Mouse (Mus musculus) monocyte, adult 5-6 weeks (primary cell): Measurements from ENCODE around the gene Gm2022. TPM values are rescaled to one million over a fixed set of nuclear protein-coding genes. Genes with fewer than 3 reads are reported as not detected.
"Not testable (repeated sequence)": the region's sequence is repeated elsewhere in the genome, so short reads cannot be mapped to it uniquely, and the experiment has no call there.

Source experiments
- ATAC-seq: fragments of 153-309, 156-312 bp; replicated peaks from 2 replicates; pipeline ENCODE4 v1.8.0; 2017; ENCODE audit warnings: mild to moderate bottlenecking; ENCODE audit not compliant: low TSS enrichment, insufficient number of reproducible peaks, severe bottlenecking, poor library complexity, low FRiP score
- total RNA-seq: library from RNA; stranded (forward); fragments of 200-1000, 200-491, 200-594 nt; gene quantifications from 3 replicates; pipeline ENCODE4 v1.2.3, GENCODE M21; 2017

Gene Gm2022
- total RNA-seq = not detected in 3 replicates

DNA sequence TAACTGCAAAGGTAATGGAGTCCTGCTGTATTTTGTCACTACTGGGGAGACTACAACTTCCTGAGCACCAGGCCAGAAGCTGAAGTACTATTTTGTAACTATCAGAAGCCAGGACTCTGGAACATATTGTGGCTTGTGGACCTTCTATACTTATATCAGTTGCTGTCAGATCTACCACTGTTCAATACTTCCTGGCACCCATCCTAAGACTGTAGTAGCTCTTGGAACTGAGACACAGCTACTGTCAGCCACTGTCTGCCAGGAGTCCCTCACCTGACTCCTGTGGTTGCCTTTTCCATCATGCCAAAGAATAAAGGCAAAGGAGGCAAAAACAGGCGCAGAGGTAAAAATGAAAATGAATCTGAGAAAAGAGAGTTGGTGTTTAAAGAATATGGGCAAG is at the start of gene Gm2022:
Gene Gm2022 (plus strand): TSS at position 301 of the 400 bp plus-strand sequence.
- not testable (repeated sequence) for ATAC-seq

DNA sequence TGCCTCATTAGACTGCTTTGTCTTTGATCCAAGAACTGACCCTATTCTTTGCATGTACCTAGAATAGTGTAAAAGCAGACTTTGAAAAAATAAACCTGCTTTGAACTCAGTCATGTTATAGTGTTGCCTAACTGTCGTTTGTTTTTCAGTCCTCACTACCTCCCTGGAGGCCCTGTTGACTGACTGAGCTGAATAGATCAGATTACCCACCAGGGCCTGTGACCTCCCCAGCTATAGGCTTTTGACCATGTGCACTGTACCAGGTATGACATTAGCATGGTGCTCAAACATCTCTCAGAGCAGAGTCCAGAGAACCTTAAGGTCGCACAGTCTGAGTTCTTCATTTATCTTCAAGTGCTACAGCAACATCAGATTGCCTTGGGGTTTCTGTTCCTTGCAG is 44.5 kb upstream of the Gm2022 start:
- not testable (repeated sequence) for ATAC-seq

DNA sequence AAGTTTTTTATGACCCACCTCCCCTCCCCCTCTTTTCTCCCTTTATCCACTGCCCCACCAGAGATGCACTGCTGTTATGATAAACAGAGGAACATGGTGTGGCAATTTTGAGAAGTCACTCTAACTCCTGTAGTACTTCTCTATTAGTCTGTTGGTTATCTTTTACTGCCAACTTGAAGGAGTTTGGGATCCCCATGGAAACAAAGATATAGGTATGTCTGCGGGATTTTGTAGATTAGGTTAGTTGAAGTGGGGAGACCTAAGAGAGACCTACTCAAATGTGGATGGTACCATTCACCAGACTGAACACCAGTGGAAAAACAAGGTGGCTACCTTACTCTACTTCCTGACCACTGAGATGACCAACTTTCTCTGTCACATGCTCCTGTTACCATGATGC is 39.1 kb upstream of the Gm2022 start:
- ATAC-seq = not testable (repeated sequence)

DNA sequence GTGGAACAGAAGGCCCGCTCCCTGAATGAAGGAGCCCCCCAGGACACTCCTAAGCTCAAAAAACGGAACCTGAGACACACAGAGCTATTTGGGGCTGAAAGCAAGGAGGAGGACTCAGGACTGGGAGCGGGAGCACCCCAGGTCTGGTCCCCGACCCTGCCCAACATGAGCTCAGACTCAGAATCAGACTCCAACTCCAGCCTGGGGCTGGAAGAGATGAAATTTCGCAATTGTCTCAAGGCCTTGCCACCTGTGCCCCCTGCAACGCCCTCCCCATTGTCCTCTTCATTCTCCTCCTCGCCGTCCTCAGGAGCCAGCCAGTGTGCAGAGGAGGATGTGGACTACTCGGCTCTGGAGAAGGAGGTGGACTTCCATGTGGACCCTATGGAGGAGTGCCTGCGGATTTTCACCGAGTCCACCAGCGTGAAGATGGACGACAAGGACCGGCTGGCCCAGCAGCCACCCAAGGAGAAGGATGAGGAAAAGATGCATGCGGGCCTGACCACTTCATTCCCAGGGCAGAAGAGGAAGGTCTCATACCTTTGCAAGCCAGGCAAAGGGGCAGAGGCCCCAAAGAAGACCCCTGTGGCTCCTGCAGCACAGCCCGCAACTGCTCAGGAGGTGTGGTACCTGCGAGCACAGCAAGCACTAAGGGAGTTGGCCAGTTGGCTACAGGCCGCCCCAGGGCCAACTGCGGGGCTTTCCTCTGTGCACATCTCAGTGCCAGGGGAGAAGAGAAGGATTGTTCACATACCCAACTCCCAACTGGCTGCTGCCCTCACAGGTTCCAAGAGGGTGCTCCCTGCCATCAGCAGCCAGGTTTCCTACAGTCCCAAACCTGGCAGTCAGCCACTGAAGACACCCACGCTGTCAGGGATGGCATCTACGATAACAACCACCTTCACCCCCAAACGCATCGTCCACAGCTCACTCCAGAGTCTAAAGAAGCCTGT is 33.2 kb upstream of the Gm2022 start:
- ATAC-seq = not testable (repeated sequence)

DNA sequence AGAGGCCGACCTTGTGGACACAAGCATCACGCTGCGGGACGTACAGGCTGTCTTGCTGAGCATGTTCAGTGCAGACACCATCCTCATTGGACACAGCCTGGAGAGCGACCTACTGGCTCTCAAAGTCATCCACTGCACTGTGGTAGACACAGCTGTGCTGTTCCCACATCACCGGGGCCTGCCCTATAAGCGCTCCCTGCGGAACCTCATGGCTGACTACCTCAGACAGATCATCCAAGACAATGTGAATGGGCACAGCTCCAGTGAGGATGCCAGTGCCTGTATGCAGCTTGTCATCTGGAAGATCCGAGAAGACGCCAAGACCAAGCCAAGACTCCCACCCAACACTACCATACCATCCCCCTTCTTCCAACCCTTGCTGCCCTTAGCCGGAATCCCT is 31.5 kb upstream of the Gm2022 start:
- ATAC-seq = not testable (repeated sequence)

DNA sequence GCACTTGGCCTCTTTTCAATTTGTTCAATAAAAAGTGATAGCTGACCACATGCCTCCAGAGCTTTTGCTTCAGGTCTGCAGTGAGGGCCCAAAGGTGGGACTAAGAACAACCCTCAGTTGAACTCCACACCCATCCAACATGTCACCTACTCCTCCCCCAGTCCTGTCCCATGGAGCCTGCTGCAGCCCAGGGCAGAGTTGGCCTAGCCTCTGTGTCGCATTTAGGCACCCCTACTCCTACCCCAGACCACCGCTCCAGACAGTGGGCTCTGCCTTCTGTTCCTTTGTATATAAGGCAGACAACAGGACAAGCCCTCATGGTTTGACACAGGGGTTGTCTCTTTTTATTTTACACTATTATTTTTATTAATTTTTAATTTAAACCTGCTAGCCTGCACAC is 31.1 kb upstream of the Gm2022 start:
- not testable (repeated sequence) for ATAC-seq

DNA sequence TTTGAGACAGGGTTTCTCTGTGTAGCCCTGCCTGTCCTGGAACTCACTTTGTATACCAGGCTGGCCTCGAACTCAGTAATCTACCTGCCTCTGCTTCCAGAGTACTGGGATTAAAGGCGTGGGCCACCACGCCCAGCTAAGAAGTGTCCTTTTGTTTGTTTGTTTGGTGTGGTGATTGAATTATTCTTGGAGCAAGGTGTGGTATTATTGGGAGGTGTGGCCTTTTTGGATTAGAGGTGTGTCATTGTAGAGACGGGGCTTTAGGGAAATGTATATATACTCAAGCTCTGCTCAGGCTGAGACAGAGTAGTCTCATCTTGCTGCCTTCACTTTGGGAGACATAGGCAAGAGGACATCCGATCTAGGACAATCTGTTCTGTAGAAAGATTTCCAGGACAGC is 21.4 kb upstream of the Gm2022 start, which contains the start of gene Gm2016:
Gene Gm2016 (plus strand): TSS at position 301 of the 400 bp plus-strand sequence.
- not testable (repeated sequence) for ATAC-seq

DNA sequence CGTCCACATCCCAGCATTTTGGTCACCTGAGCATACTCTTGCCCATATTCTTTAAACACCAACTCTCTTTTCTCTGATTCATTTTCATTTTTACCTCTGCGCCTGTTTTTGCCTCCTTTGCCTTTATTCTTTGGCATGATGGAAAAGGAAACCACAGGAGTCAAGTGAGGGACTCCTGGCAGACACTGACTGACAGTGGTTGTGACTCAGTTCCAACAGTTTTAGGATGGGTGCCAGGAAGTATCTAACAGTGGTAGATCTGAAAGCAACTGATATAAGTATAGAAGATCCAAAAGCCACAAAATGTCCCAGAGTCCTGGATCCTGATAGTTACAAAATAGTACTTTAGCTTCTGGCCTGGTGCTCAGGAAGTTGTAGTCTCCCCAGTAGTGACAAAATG is 24.6 kb downstream of the Gm2022 start, which contains the start of gene Gm2035:
Gene Gm2035 (minus strand): TSS at position 137 of the 400 bp plus-strand sequence.
- ATAC-seq = not testable (repeated sequence)

Other genes starting within 250 kb of the Gm2022 start
- gene Gm21319, start 119.6 kb upstream of the Gm2022 start, total RNA-seq = not detected in 3 replicates
- not detected in 3 replicates for gene Gm21936, start 99.9 kb upstream of the Gm2022 start, total RNA-seq
- gene BB287469, start 78.8 kb upstream of the Gm2022 start, total RNA-seq = not detected in 3 replicates
- gene Gm2001, start 53.0 kb upstream of the Gm2022 start, total RNA-seq = not detected in 3 replicates
- gene Gm2016, start 21.3 kb upstream of the Gm2022 start, total RNA-seq = not detected in 3 replicates
- not detected in 3 replicates for gene Gm2035, start 24.5 kb downstream of the Gm2022 start, total RNA-seq
- not detected in 3 replicates for gene Gm2042, start 58.7 kb downstream of the Gm2022 start, total RNA-seq
- not detected in 3 replicates for gene Gm2075, start 116.5 kb downstream of the Gm2022 start, total RNA-seq
- not detected in 3 replicates for gene Gm6803, start 123.4 kb downstream of the Gm2022 start, total RNA-seq
- not detected in 3 replicates for gene Gm2056, start 131.6 kb downstream of the Gm2022 start, total RNA-seq
- gene Gm16368, start 188.3 kb downstream of the Gm2022 start, total RNA-seq = not detected in 3 replicates